Mouse (Mus musculus) granulocyte monocyte progenitor cell, adult 5-6 weeks (primary cell): ENCODE data around the gene Slc38a7. TPM values are rescaled to one million over a fixed set of nuclear protein-coding genes. Genes with fewer than 3 reads are reported as not detected.
"Not testable (repeated sequence)": the region's sequence is repeated elsewhere in the genome, so short reads cannot be mapped to it uniquely, and the experiment has no call there.

Experiments
- ATAC-seq: replicated peaks from 2 replicates; pipeline ENCODE4 v1.8.0; 2016; ENCODE audit warnings: mild to moderate bottlenecking, moderate TSS enrichment, inconsistent platforms; ENCODE audit not compliant: poor library complexity, severe bottlenecking
- total RNA-seq, 2 experiments: library from RNA; stranded (forward) in 1 of 2; stranded (reverse) in 1 of 2; fragments of 200-712, 200-1000 nt in 1 of 2; fragments of >200 nt in 1 of 2; fragmentation: Nextera tagmentation in 1 of 2; gene quantifications; 2 replicates each; pipeline ENCODE4 v1.2.3; 2014 to 2017

Gene Slc38a7
- total RNA-seq (2014; fragmentation: Nextera tagmentation) (8.2 and 21.8 TPM in 2 replicates), total RNA-seq (2017) (7.0 and 8.4 TPM in 2 replicates)

DNA sequence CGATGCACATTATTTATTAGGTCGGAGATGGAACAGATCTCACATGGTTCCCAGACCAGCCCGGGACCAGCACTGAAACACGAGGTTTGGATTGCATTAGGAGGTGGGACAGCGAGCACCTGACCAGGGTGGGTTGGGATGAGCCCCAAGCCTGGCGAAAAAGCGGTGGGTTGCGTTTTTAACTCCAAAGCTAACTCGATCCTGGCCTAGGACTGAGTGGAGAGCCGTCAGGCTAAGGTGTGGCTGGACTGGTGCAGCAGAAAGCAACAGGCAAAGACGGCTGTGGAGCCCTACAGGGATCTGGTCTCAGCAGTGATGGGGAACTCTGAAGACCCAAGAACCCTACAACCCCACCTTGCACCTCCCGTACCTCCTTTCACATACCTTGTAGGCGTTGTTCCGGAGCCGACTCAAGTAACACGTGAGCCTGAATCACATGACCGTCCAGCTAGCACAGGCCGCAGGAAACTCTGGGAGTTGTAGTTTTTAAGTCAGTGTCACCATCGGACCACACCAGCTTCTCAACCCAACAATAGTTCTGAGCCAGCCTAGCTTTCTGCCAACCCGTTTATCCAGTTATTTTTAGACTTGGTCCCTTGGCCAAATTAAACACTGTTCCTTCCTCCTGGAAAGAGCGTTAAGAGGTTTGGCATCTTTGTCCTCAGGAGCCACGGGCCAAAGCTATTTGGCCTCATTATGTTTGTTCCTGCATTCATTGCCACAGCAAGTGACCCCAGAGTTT is at the start of gene Slc38a7:
Slc38a7 (minus strand) TSS at position 438 of the 742 bp plus-strand sequence.
- peak; percentile 75 for ATAC-seq

DNA sequence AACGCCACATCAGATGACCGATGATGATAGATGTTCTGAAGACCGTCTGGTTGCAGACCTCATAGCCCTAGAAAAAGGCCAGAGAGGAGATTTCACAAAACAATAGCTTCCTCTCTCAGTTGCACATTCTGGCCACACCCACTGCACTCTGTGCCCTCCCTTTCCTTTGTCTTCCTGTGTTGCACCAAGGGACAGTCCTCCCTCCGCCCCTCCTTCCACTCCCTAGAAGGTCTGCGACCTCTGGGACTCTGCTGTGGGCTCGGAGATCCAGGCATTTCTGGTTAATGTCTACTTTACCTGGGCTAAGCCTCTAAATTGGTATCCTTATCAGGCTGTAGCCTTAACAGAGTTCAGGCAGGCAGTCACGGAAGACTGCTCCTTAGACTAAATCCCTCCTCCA is 48.5 kb upstream of the Slc38a7 start:
- peak; percentile 95 for ATAC-seq

DNA sequence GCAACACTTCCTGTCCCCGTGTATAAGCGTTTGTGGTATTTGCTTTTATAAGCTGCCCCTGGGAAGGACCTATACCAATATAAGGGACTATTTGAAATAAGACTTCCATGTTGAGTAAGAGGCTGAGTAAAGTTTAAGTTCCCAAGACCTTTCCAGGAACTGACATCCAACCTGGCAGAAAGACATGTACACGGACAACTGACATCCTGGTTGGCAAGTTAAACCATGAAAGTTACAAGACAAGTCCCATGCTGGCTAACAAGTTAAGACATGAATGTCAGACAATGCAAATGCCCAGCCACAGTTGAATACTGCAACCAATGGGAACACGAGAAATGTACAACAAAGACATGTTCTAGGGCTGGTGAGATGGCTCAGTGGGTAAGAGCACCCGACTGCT is 40.4 kb upstream of the Slc38a7 start:
- no peak for ATAC-seq

DNA sequence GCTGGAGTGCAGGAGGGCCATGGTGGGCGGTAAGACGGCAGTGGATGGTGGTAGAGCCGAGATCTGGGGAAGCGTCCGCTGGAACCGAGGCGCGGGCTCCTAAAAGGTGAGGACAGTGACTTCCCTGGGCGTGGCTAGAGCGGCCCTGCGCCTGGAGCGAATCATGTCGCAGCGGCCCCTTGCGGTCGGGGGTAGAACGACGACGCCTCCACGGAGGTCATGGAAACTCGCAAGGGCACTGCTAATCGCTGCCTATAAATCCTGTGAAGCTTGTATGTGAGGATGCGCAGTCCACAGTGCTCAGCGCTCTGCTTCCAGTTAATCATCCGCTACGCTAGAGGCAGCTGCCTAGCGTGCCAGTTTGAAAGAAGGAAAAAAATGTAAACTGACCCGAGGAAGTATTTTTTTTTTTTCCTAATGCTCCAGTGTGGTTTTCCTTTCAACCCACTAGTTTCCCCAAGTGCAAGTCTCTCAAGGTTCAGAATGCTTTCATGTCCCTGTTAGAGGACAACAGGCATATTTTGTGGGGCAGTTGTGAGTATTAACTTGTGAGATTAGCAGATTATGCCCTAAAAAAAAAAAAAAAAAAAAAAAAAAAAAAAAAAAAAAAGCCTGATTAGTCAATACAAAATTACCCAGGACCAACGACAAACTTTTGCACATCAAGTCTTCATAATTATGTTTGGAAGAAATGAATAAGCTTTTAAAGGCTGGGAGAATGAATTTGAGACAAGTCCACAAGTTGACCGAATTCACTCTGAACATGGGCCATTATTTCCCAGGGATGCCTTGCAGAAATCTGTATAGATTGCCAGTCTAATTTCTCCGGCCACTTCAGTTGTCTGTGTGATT is 35.2 kb upstream of the Slc38a7 start, which contains the start of gene Got2:
Got2 (minus strand) TSS at position 263 of the 852 bp plus-strand sequence.
- peak; percentile 86 for ATAC-seq

DNA sequence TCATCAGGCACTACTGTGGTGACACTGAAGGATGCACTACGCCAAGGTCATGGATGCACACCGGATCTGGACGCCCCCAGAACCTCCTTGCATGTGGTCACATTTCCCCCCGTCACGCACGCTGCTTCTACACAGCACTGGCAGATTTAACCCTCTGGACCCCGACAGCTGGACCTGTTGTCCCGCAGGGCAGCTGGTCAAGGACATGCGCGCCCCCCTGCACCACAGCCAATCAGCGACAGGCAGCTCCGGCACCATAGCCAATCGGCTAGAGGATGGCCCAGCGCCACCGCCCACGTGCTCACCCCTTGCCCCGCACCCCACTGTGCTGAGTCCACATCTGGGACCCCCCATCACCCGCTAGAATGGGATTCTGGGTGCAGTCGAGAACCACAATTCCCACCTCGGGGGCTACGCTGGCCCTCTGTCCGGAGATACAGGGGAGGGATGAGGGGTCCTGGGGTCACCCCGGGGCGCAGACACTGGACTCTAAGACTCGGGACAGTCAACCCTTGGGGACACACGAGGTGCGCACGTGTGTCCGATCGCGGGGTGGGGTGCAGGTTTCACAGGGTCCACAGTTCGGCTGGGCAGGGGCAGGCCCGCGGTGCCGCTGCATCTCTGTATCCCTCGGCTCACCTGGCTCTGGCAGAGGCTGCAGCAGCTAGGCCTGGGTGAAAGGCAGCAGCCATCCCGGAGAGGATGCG is 34.4 kb upstream of the Slc38a7 start:
- peak; percentile 74 for ATAC-seq

DNA sequence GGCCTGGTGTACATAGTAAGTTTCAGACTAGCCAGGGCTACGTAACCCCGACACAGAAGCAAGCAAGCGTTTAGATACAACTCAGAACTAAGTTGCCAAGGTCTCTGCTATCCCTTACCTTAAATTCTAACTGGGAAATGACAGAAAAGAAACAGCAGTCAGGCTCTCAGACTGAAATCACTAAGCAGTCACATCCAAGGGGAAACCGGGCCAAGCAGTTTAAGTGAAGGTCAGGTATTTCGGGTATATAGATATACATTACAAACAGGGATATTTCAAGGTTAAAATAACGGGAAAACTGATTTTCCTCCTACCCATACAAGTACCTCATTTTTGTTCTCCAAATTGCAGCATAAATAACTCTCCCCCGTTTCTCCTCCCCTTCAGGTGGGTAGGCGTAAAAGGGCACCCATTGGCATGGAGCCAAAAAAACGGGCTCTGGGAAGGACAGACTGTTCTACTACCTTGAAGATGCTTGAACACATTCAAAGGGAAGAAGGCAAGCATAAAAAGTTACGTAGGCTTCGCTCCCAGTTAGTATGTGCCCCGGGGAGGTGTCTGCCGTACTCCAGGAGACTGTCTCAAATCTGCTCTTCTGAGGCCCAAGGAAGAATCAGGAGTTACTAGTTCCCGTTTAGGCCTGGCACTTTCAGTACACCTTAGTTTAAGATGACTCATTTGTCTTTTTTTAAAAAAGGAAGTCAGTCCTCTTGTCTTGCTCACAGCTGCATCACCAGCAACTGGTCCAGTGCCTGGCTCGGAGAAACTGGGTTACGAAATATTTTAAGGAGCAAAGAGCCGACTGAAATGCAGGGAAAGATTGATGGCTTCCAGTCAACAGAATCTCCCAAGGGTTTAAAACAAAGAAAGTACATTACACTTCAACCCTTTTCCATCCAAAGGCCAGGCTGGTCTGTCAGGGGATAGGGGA is 33.6 kb upstream of the Slc38a7 start:
- peak; percentile 72 for ATAC-seq

DNA sequence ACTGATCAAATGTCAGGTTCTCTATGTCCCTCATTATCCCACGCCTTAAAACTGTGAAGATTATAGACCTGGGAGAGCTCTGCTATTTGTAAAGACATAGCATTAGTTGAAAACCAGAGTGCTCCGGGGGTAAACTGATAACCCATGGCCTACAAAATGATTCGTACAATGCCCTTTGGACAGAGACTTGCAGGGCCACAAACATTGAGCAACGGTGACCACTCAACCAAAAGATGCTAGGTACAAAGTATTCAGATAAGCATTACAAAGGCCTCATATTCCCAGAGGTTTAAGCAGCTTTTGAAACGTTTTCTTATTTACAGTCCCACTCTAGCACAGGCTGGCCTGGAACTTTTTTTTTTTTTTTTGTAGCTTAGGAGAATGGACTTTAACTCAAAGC is 32.6 kb upstream of the Slc38a7 start:
- ATAC-seq = no peak

DNA sequence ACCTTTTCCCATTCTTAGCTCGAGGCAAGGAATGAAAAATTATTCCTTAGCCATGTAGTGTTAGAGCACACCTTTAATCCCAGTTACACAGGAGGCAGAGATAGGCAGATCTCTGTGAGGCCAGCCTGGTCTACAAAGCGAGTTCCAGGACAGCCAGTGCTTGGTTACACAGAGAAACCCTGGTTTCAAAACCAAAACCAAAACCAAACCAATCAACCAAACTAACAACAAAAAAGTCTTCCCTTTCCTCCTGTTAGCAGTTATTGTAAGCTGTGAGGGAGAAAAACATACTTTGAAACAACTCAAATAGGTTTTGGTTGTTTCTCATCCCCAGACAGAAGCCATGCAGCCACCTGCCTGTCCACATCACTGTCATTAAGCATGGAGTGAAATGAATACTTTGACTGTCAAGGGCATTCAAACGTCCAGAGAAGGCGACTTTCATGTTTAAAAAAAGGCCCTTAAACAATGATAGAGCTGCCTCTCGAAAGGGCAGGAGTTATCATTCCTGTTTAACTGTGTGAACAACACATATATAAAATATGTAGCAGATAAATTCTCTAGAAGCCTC is 32.0 kb upstream of the Slc38a7 start:
- ATAC-seq = no peak

DNA sequence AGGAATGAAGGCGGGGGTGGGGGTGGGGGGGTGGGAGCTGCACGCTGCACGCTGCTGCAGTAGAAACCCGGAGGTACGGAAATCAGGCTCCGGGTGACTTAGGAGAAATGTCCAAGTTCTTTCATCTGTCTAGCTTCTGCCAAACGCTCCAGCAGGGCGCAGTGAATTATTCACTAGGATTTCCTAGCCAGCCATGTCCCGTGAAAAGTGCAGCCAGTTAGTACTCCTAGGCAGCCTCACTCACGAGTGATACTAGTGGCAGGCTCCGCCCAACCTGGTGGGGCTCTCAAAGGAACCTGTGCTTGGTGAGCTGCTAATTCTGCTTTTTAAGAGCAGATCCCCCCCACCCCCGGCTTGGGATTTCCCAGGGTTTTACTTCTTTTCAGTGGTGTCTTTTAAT is 31.2 kb upstream of the Slc38a7 start:
- no peak for ATAC-seq

DNA sequence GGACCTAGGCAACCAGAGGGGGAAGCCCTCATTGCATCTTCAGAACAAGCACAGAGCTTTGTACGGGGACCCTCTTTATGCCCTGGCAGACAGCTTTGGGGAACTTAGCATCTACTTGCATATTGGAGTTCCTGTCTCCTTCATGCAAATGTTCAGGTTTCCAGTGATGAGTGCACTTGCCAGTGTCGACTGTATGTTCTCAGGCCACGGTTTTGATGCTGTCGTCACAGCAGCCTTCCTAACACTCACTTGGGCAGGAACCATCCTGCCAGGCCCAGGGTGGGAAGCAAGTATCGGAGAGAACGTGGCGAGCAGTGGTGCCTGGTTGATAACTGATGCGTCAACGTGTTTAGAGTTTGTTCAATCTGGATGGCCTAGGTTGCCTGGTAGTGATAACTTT is 28.9 kb upstream of the Slc38a7 start:
- no peak for ATAC-seq

DNA sequence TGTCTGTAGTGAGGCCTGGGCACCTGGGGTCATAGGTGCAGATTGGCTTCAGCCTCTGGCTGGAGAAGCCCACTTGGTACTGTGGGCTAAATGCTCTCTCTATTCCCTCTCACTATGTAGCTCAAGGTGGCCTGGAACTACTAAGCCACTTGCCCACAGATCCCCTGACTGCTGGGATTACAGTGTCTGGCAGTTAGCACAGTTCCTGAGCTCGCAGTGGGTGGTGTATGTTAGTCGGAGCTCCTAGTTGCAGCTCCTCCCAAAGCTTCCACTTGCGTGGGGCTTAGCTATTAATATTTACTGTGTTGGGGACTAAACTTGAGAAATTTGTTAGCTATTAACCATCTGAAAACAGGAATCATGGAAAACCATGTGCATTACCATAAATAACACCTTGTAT is 28.2 kb upstream of the Slc38a7 start:
- ATAC-seq = no peak

DNA sequence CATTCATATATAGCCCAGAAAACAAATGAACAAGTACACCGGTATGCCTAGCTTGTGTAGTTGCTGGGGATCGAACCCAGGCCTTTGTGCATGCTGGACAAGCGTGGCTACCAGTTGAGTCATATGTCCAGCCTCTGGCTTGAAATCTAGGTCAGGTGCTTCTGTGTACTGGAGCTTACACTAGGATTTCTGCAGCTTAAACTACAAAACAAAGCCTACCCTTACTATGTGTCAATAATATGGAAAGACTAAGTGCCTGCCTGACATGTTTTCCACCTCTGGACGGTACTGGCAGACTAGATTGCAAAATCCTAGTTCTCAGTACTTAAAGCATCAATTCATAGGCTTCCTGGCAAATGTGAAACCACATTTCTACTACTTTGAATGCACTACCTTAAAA is 26.5 kb upstream of the Slc38a7 start:
- ATAC-seq = peak; percentile 23; the same call in 1 of the 2 replicates

DNA sequence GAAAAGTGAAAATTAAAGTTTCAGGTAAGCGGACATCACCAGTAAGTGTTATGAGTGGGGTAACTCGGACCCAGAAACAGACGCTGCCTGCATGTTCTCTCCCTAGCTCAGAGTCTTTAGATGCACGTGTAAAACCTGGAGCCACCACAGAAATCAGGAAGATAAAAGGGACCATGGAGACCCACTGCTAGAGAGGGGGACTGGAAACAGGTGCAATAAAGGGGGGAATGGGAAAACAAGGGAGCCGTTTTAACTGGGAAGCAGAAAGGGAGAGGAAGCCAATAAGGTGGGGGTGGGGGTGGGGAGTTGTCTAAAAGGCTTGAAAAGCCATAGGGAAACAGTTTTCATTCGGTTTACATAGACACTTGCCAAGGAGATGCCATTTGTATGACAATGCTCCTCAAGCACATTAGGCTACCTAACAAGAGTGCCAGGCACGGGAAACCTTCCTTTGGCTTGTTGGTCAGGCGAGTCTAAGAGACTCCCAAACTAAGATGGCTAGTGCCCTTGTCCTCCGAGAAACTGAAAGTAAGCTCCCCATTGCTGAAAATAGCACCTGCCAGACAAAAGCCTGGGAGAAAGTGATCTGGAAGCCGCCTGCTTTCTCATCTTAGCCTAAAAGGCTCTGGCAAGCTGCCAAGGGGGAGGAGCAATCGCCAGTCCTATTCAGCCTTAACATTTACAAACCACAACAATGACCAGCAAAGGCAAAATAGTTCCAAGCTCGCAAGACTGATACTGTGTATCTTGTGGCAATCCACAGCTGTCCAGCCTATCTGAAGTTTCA is 25.0 kb upstream of the Slc38a7 start:
- ATAC-seq = peak; percentile 35

DNA sequence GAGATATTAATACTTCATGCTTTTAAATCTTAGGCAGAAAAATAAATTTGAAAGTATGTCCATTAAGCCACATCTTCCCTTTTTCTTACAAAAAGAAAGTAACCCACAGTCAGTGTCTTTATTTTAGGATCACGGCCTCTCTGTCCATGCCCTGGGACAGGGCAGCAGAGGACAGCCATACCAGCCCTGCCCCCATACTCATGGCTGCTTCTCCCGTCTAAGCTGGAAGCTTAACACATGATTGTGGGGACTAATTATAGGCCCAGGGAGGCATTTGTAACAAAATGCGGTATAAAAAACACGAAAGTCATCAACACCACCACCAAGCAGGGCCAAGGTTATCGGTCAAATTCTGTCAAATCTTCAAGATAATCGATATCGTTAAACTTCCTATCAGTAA is 21.9 kb upstream of the Slc38a7 start:
- no peak for ATAC-seq

DNA sequence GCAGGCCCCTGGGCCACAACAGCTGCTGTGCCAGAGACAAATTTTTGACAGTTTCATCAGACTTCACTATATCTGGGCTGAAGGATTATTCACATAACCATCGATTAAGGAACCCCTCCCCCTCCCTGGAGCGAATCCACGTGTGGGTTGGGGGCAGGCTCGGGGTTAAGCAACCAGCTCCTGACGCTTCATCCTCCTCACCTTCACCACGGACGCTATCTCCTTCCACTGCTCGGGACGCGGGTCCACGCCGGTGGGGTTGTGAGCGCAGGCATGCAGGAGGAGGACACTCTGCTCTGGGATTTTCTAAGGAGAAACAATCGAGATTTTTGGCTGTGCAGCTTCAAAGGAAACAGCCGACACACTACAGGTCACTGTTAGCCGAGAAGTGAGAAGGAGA is 18.4 kb upstream of the Slc38a7 start:
- no peak for ATAC-seq

DNA sequence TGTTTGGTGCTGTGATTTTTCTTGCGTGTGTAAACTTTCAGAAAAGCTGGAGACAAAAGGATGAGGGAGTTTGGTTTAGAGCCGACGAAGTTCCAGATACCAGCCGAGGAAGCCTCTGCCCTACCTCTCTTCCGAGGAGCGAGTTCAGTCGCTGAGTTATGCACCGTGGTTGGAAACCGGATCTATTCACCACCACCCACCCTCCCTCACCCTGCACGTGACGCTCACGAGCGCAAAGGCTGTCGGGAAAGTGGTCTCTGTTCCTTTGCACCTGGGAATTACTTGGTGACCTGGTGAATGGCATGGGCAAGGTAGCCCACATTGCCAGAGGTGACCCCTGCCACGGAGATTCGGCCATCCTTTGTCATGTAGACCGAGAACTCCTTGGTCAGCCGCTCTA is 11.5 kb upstream of the Slc38a7 start:
- ATAC-seq = not testable (repeated sequence)

DNA sequence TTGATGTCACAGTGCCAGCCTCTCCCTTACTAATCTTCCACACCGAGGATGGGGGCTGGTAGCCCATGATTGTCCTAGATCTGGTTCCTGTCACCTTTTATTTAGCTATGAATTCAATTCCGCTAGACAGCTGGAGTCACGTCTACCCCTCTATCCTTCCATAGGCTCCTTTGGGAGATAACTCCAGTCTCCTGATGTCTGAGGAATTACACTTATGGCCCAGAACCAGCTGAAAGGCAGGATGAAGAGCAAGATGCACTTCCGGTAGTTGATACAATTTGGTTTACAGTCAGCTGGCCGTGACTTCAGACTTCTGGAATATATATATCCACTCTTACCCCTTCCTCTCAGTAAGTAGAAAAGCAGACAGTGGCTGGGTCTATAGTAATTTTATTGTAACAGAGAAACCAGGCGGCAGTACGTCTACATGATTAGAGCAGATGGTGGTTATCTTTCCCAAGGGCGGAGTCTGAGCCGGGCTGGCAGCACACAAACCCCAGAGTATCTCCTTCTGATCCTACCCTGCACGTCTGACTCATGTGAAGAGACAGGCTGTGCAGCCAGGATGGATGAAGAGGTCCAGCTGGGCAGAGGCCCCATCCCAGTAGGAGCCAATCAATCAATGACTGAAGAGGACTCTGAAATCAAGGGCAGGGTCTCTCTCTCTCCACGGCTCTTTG is 10.6 kb upstream of the Slc38a7 start:
- ATAC-seq = not testable (repeated sequence)

DNA sequence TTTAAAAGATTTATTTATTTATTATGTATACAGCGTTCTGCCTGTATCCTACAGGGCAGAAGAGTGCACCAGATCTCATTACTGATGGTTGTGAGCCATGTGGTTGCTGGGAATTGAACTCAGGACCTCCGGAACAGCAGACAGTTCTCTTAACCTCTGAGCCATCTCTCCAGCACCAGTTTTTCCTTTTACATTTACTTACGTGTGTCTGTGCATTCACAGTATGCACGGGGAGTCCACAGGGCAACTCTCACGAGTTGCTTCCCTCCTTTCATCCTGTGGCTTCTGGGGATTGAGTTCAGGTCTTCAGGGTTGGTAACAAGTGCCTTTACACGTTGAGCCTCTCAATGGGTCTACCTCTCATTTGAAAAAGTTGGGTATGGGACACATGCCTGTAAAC is 835 bp upstream of the Slc38a7 start:
- no peak for ATAC-seq
